Mouse (Mus musculus): ENCODE measurements around the gene Disc1.
A peak's percentile ranks its signal among the peaks of the same experiment; 100 is the strongest.

Gene Disc1

DNA sequence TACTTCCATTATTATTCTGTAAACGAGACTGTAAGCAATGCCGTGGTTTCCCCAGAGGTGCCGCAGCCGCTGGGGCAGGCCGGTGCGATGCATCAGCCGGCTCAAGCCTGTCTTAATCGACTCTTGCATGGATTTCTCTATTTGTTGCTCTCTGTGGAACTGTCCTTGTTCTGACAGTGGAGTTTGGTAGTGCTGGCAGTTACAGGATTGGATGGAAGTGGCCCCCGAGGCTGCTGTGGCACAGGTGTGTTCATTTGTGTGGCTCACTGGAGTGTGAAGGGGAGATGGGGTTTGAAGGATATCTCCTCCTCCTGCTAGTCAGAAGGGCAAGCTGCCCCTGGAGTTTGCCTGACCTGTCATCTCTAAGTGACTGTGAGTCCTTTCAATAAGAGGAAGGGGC is 171.3 kb downstream of the Disc1 start:
- DNase-seq: no peak

DNA sequence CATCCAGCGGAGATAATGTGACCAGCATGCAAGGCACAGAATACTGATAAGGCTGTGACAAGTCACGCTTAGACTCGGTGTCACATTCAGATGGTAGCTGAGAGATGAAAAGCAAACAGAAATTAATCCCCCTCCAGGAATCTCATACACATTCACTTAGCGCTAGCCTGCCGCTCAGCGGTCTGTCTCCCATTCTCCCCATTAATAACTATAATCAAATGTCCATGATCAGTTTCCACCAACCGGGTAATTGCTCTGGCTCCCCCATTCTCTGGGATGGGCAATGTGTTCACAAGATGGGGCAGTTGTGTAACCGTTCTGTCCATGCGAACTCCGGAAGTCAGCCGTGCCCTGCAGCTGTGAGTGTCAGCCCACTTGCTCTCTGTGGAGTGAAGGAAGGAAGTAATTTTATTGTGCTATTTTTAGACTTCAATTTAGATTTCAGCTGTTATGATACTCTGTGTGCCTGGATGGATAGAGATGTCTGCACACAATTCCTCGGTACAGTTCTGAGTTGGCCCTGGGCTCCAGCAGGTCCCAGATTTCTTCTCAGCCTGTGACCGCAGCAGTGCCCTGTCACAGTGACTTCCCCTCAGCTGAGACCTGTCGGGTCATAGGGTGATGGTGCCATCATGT is 173.1 kb downstream of the Disc1 start:
- DNase-seq: no peak

DNA sequence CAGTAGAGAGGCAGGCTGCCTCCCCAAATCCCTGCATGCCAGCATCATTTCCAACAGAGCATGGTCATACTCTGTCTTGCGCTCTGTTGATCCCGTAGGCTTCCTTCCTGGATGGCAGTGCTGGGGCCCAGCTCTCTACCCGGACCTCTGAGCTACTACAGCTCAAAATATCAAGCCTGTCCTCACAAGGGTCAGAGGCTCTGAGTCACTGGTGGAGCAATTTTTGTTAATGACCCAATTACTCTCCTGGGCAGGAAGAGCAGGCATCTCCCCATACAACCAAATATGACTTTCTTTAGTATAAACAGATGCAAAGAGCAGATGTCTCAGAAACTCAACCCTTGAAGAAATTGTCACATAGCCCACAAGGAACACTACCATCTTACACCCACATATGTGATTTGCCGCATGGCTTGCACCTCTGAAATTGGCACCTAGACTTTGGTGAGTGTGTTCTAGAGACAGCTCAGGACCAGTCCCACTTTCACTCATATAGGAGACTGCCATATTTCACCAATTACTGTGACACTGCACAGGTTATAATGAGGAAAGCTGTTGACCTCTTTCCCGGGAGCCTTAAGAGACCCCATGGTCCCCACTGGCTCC is 176.6 kb downstream of the Disc1 start:
- no peak for DNase-seq

DNA sequence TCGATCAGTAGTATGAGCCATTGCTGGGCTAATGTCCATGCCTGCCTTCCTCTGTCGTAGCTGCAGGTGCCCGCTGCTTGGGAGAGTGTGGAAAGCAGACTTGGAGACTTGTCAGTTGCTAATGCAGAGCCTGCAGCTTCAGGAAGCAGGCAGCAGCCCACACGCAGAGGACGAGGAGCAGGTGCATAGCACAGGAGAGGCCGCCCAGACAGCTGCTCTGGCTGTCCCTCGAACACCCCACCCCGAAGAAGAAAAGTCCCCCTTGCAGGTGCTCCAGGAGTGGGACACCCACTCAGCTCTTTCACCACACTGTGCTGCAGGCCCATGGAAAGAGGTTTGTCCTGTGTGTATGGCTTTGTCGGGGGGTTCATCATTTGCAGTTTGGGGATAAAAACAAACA is 178.7 kb downstream of the Disc1 start:
- DNase-seq: no peak

DNA sequence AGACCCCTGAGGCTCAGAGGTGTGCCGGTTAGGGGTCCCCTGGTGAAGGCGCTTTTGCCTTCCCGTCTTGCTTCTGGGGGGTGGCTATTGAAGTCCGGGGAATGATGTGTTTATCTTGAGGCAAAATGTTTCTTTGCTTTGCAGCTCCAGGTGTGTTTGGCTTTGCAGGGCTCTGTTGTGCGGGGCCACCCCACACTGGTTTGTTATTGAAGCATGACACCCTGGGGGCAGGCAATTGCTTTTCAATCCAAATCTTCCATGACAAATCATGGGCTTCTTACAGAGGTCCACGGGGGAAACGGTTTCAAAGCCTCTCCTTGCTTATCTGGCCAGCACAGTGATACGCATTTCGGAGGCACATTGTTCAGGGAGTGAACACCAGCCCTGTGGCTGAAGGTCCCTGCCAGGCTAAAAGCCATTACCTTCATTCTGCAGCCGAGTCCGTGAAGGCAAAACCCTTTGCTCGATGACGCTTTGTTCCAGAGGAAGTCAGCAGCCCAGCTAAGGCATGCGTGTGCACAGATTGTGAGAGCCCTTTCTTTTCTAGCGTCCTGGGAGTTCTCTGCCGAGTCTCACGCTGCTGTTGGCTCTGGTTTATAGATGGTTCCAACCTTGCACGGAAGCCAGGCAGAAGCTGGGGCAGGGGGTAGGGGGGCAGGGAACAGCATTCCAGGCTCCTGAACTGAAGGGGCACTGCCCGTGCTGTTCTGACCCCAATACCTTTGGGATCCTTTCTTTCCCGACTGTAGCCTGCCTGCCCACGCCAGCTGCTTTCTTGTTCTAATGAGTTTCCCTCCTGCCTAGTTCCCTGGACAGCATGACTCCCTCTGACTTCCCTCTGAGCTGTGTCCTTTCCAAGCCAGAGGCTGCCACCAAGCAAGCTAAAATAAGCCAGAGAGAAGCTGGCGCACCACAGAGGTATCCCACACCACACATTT is 182.2 kb downstream of the Disc1 start:
- DNase-seq: peak; percentile 61

DNA sequence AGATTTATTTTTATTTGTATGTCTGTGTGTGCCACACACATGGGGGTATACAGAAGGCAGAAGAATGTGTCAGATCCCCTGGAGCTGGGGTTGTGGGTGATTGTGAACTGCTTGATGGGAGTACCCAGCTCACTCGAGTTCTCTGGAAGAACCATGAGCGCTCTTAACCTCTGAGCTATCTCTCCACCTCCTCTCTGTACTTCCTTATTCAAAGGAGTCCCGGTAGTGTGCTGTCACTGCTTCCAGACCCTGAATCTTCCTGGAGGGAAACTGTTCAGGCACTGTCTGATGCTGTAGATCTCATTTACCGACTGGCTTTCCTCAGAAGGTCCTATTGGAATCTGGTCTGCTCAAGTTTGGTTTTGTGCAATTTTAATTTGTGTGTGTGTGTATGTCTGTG is 186.8 kb downstream of the Disc1 start:
- DNase-seq: no peak

DNA sequence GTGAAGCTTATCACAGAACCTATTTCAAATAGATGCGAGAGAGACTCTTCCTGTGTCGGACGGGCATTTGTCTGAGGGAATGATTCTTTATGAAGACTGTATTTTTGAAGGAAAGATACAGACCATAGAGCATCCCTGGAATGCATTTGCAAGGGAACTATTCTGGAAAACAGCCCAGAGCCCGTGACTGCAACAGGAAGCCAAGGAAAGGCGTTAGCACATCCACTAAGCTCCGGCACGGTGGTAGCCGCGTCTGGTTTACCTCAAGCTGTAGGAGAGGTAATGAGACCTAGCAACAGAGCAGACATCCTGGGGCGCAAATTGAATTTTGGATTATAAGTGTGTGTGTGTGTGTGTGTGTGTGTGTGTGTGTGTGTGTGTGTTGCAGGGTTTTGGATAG is 188.4 kb downstream of the Disc1 start:
- DNase-seq: no peak

DNA sequence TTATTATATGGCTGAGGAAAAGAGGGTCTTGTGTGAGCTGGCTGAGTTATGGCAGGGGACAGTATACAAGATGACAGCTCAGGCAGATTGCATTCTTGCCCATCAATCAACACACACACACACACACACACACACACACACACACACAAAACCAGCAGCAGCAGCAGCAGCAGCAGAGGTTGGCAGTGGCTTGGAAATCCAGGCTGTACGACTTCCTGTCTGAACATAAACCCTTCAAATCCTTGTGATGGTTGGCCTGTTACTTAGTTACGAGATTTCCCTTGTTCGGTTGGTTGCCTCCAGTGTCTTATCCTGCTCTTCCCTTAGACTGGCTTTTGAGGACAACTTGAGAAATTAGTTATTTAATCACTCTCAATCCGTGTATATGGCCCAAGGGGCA is 188.9 kb downstream of the Disc1 start:
- DNase-seq: no peak

DNA sequence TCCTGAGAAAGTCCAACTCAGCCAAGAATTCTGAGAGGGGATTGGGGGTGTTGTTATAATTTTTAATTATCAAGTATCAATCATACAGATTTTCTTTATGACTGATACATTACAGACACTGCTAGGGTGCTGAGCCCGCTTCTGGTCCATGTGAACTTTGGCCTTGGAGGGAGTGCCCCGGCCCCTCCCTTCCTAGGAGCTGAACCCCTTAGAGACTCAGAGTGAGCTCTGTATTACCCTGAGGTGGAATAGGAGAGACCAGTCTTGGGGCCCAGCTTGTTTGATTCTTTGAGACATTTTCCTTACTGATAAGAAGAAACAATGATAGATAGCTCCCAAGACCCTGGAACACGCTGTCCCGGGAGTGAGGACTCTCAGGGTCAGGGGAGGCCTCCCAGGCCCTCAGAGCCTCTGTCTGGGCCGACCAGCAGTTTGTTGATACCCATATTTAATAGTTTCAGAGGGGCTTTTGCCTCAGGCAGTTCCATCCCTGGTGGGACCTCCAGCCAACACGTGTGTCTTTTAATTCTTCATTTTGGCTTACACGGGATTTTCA is 192.8 kb downstream of the Disc1 start:
- DNase-seq: no peak

DNA sequence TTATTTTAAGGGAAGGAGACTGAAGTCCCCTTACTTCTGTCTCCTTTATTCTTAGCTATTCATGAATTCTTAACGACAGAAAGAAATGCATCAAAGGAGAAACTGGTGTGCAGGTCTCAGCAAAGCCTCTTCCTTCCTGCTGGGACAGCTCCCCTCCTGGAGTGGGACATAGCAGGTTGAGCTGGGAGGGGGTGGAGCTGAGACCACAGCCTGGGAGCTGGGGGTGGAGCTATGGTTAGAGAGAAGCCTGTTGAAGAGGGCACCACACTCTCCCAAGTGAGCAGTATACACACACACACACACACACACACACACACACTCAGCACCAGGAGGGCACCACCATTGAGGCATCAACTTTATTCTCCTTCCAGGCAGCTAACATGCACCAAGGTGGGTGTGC is 193.4 kb downstream of the Disc1 start:
- DNase-seq: no peak

DNA sequence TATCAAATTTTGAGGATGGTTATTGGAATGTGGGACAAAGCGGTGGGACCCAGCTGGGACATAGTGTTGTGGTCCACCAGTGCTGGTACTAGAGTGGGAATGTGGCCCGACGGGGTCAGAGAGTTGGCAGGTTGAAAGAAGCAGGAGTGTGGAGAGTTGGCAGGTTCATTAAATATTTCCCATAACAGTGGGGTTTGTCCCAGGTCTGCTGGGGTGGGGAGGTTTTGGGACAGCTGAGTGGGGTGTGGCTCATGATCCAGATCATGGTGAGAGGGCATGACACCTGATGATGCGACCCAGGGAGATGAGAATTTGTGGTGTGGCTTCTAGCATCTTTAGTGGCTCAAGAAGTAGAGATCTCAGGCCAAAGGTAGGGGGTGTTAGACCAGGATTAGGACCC is 199.0 kb downstream of the Disc1 start:
- DNase-seq: no peak

DNA sequence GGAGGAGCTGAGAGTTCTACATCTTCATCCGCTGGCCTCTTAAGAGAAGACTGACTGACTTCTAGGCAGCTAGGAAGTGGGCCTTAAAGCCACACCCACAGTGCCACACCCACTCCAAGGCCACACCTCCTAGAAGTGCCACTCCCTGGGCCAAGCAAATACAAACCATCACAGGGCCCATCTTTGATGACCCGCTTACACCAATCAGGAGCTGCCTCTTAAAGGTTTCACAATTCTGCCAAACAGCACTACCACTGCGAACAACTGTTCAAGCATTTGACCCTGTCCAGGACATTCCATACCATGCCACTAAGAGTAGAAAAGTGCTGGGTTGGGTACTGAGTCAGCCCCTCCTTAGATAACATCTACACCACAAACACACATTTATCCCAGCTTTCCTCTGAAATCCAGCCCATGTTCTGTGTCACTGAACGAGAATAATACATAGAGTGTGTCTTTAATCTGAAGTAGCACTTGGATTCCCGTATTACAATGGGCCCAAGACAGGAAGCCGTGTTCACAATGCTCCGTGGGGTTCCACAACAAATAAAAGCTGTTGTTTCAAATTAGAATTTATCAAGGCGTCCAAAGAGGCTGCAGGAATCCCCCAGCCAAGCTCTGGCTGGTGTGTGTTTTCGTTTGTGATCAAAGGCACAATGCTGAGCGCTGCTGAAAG is 199.6 kb downstream of the Disc1 start:
- DNase-seq: peak; percentile 52

DNA sequence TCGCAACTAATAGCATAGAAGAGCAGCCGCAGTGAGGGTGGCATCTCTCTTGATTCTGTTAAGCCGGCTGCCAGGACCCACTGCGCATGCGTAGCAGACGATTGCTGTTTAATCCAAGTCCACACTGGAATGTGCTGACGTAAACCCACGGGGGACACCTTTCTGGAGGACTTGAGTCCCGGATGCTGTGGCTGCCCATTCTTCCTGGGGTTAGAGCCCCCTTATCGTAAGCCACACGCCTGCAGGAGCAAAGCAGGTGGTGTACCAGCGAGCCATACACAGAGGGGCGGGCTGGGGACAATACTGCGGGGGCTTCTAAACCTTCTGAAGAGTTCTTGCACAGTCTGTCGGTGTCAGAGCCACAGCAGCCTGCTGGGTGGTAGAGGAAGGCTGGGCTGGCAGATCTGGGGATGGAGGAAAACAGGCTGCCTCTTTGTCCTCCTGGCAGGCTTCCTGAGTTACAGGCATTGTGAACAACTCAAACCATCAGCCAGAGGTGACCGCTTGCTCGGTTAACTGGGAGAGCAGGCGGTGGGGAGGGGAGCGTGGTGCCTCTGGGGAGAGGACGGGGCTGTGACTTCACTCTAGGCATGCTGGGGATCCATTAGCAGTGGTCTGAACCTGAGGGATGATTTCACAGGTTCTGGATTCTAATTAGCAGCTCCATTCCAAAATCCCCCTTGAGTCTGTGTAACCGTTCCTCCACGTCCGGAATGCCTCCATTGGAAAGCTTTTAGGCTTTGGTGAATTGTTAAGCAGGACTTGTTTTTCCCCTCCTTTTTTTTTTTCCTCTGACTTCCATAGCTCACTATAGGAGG is 200.4 kb downstream of the Disc1 start:
- peak; percentile 96 for DNase-seq

DNA sequence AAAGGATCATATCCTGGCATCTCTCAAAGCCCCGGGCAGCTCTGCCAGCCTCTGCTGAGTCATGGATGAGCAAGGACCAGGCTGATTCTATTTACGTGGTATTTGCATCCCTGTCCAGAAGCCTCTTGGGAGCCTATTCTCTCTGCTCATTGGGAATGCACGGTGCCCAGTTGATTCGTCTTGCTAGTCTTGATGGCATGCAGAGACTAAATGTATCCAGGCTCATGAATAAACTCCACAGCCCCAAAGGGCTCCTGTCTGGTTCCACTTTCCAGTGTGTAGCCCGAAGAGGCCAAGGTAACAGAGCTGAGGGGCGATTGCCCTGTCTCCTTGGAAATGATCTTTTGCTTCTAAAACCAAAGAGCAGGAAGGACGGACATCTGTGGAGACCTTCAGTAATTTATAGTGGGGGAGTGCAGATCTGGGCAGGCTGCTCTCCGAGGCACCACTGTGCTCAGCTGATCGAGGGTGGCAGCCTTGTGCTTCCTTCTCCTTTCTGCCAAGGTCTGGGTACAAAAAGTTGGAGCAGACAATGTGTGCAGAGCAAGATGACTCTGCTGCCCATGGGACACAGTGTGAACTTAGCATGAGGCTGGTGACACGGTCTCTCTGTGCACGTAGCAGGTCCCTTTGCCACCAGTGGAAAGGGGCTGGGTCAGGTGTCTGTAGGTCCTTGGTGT is 201.2 kb downstream of the Disc1 start:
- DNase-seq: peak; percentile 48

DNA sequence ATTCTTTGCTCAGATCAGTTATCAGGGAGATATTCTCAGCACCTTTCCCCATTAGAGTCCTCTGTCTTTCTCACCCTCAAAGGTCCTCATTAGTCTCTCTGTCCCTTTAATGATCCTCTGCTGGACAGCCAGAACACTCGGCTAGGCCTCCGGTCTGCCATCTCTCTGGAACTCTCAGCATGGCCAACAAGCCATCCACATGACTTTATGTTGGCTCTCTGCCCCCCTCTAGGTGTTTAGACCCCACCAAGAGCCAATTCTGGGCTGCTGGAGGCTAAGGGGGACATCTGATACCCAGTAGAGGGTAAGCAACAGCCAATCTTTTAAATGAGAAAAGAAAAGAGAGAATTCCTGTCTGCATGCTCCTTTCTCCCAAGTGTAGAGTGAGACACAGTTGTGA is 203.7 kb downstream of the Disc1 start:
- no peak for DNase-seq

DNA sequence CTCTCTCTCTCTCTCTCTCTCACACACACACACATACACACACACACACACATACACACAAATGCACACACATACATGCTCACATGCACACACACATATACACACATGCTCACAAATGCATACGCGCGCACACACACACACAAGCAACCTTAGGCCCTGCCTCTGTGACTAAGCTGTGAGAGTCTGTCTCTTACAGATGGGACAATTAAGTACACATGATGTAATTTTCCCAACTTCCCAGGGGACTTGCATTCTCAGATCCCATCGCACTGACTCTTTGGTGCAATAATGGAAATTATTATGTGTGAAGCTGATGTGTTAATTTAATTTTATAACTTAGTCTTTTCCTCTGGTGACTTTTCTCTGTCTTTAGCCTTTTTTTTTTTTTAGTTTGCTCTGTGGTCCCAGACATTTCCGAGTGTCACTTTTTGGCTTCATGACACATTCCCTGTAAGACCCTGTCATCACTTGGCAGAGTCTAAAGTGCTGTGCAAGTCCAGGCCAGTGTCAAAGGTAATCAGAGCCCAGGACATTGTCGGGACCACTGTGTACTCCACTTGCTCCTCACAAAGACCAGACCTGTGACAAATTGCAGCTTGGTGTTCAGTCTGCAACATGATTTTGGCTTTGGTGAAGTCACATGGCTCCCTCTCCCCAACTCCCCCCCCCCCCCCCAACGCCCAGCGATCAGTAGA is 205.0 kb downstream of the Disc1 start:
- no peak for DNase-seq

DNA sequence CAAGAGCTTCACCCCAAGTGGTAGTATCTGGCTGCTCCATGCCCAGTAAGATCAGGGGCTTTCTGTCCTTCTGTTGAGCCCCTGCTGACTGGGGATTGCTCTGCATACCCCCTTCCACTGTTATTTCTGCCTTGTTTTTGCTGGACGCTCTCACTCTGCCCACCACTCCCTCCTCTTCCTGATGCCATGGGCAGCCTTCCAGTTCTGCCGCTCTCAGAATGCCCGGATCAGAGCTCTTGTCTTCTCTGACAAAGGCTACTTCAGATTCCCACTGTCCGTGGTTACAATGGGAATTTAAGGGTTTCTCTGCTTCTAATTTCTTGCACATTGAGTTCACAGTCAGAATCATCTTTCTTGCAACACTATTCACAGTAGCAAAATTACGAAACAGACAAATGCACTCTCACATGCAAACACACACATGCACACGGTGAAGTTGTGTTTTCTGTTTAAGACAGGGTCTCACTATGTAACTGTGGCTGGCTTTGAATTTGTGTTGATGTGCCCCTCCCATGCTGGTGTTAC is 214.2 kb downstream of the Disc1 start:
- no peak for DNase-seq

DNA sequence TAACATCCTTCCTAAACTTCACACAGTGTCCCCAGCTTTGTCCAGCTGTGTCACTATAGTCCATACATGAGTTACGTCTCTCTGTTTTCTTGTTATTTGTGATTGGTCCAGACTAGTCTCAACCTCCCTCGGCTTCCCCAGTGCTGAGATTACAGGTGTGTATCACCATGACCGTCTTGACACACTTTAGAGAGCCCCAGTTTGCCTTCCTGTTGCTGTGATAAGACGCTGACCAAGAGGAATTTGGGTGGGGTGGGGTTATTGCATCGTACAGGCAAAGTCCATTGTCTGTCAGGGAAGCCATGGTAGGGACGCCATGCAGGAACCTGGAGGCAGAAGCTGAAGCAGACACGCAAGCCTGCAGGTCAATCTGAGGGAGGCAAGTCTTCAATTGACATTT is 216.3 kb downstream of the Disc1 start:
- DNase-seq: no peak

DNA sequence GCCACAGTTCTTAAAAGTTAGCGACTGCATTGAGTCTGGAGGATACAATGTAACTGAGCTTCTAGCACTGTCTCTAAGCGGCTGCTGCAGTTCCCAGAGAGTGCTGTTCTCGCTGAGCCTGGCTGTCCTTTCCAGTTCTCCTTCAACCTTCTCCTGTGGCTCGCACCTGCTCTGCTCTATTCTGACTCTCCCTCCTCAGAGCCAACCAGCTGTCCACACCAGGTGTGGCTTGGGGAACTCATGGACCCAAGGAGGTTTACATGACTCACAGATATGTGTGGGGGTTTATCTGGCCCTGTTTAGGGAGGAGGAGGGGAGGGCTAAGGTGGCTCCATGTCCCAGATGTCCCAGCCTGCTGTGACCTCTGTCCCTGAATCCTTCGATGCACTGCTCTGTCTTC is 217.4 kb downstream of the Disc1 start:
- no peak for DNase-seq

DNA sequence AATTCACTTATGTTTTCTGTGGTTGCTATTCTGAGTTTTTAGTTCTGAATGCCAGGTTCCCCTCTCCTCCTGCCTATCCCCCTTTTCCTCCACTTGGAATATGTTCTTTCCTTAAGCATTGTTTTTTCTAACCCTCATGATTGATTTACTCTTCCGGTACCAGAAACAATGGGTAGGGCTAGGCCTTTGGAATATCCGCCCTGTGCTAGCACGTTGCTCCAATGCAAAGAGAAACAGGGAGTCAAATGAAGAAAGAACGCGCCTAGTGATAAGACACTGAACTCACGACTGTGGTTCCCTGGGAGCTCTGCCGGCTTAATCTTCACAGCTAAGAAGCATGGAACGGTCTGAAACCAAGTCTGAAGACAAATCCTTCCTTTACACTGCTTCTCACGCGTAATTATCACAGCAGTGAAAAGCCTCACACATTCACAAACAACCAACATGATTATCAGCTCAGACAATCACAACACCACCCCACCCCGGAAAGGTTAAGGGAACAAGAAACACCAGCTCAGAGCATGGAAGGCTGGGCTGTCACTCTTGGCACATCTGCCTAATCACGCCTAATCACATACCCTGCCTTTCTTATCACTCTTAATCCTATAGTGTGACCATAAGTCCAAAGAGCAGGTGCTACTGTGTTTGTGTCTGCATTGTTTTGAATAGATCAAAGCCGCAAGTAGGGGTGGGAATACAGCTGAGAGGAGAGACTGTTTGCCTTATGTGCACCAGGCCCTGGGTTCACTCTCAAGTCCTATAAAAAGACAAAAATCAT is 218.3 kb downstream of the Disc1 start:
- peak; percentile 50 for DNase-seq

Data from retina, postnatal 1 day (tissue).